Mouse (Mus musculus) layer of hippocampus, adult 18-20 months (tissue): ENCODE results near the gene Tbc1d30. TPM values are rescaled to one million over a fixed set of nuclear protein-coding genes. Genes with fewer than 3 reads are reported as not detected.
A peak's percentile ranks its signal among the peaks of the same experiment; 100 is the strongest.

Experiments
- DNase-seq, 2 experiments: peaks; one replicate each; pipeline ENCODE4 v3.0.0; 2022; ENCODE audit warnings: low spot score in 2 of 2
- total RNA-seq, 2 experiments: library from RNA; stranded (reverse); gene quantifications; 2 replicates each; pipeline ENCODE4 v1.2.3; 2021

The Tbc1d30 gene
- total RNA-seq, 2 experiments from 2014 or later, result 38.8 to 40.3 TPM

DNA sequence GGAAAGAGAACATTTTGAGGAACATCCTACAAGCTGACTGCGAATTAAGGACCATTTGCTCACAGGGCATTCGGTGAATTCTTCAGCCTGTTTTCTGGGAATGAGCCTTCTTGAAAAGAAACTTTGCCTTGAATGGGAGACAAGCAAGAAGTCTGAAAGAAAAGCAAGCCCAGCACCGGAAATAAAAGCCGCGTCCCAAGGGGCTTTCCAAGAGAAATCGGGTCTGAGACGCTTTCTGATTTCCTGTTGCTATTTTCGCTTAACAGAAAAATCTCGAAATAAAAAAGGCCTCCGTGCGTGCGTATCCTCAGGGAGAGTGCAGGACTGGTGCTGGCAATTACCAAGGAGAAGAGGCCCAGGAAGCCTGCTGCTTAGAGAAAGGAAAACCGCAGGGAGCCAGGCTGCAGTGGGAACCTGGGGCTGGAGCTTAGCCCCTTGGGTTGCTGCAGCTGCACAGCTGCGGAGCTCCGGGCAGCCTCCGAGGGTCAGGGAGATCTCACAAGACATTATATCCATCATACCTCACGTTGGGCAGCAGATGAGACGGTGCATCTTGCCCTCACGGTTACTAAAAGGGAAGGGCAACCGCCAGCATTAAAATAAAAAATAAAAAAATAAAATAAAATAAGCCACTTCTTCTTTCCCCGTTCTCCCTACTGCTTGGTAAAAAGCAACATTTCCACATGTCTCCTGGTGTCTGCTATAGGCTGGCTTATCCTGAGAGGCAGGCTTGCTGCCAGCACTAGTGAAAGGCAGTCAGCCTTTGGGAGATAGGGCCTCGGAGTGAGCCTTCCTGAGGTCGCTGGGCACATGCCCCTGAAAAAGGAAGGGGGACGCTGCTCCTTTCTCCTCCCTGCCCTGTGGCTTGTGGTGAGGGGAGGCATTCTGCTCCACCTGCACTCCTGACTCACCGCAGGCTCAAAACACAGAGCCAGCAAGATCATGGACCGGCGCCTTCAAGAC is 35.5 kb downstream of the Tbc1d30 start:
- DNase-seq, result no peak

DNA sequence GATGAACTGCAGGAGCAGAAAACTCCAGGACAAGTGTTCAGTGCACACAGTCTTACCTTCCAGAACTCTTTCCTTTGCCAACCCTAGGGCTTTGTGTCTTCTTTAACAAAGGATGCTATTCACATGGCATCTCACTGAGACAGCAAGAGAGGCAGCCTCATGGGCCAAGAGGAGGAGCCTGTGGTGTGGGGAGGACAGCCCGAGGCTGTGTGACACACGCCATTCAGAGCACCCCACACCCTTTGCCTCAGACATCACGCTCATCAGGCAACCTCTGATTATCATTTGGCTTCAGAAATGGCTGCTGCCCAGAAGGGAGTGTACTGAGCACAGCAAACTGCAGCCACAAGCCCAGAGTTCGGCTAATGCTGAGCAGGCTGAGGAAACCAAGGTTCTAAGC is 36.9 kb downstream of the Tbc1d30 start:
- DNase-seq, result no peak

DNA sequence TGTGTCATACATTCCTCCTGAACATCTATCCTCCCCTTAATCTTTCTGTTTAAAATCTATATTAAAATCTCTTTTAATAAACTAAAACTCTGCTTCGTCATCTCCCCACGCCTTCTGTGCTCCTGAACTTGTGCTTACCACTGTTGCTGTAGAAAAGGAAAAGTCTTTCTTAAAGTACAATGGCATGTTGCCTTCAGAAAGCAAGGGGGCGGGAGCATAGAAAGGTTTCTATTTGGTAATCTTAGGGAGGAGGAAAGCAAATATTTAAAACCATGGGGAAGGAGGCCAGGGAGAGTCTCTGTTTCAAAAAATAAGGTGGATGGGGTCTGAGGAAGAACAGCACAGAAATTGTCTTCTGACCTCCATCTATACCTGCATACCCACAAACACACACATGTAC is 38.0 kb downstream of the Tbc1d30 start:
- no peak for DNase-seq

DNA sequence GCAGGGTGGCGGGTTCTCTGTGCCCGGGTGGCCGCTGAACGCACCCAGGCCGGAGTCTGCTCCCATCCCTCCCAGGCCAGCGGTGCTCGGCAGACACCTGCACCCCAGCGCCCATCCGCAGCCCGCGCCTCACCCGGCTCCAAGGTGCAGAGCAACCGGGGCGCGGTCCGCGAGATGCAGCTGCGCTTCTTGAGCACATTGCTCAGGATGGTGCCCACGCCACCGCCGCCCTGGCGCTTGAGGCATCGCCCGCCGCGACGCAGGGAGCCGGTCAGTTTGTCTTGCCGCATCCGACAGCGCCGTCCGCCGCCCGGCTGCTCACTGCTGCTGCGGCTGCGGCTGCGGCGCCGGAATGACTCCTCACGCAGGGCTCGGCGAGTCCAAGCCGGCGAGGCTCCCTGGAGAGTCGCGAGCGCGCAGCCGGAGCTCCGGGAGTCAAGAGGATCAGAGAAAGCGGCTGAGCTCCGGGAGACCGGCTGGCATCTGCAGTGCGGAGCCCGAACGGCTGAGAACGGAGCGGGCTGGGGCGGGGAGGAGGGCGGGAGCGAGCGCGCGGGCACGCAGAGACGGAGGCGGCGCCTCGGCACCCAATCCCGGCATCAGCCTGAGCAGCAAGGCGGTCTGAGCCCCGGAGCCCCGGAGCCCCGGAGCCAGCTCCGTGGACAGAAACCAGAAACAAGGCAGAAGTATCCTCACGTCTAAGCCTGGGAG is 40.4 kb downstream of the Tbc1d30 start:
- DNase-seq, result peak; percentile 77 to 87

DNA sequence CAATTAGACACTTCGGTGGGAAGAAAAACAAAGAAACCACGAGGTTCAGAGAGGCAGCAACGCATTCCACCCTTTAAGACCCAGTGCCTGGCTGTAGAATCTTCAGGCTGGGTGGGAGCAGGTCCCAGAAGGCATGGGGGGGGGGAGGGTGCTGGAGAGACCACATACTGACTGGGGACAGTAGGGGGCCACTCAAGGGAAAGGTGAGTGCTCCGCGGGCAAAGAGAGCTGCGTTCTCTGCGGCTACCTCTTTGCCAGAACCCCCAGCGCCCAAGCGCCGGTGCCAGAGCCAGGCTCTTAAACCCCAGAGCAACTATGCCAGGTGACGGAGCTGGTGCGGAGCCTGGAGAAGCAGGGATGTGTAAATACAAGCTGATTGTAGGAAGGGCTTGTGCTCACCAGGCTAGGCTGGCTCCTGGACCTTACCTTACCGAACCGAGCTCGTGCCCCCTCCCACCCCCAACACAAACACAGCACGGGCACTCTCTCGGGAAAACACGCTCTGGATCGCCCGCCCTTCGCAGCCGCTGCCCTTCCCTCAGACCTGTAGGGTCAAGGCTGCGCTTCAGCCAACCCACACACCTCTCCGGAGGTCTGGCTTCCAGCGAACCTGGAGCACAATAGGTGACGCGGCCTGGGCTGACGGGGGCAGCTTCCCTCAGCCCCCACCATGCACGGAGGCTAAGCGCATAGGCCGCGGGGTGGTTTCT is 41.1 kb downstream of the Tbc1d30 start:
- DNase-seq, result no peak

DNA sequence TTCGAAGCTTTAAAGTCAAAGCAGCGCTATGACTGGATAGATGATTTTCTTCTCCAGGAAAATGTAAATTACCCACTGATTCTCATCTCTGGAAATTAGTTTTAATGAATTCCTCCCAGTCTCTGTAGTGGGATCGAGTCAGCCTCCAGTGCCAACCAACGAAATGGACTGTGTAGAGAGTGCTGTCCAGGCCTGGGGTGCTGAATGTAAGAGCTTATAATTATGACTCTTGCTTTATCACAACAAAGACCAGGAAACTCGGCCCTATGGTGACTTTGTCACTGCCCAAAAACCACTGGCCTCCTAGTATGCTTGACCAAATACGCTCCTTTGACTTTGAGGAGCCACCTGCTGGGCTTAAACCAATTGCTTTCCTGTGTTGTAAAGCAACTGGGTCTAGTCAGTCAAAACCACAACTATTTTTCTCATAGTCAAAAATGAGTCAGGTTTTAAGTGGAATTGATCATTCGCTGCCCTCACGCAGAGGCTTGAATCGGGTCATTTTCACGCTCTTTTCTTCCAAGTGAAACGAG is 41.9 kb downstream of the Tbc1d30 start:
- DNase-seq, result no peak

DNA sequence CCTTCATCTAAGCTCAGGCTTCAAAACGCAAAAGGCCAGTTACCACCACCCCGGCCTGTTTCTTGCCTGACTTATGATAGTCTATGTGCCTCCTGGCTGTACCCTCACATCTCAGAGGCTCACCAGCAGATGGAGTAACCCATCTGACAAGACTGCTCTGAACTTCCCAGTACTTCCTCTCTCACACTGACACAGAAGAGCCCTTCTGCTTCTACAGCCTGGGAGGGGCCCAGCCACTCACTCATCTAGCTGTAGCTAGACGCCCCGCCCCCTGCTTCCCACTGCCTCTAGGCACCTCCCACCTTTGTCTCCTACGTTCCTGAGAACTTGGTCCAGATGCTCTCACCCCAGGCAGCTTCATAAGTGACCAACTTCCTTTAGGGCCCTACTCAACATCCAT is 45.6 kb downstream of the Tbc1d30 start:
- no peak for DNase-seq

DNA sequence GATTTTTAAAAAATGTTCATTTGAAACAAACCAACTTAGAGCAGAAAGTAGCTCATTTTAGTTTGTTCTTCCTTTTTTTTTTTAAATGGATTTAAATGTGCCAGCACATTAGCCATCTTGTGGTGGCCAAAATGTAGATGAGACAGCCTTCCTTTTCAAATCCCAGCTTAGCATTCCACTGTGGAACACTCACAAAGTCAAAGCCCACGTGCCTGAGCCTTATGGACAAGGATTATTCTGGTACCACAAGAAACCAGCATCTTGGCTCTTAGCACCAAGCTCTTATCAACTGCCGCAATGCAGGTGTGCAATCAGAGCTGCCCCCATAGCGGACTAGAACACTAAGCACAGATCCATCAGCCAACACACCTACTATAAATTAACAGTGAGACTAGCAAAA is 47.5 kb downstream of the Tbc1d30 start:
- no peak for DNase-seq

DNA sequence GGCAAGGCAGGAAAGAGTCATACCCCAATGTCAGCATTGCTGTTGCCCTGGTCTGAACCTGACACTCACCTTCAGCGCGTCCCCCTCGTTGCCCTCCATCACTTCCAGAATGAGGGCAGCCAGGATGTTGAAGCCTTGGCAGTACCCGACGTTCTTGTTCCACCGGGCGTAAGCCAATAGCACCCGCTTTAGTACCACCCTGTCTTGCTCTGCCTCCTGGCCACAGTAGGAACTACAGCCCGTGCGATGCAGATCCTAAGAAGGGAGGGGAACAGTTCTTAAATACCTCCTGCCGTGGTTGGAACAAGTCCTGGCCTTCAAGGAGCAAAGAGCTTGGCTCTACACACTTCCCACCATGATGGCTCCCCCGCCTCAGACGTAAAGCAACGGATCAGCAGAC is 49.2 kb downstream of the Tbc1d30 start:
- no peak for DNase-seq

DNA sequence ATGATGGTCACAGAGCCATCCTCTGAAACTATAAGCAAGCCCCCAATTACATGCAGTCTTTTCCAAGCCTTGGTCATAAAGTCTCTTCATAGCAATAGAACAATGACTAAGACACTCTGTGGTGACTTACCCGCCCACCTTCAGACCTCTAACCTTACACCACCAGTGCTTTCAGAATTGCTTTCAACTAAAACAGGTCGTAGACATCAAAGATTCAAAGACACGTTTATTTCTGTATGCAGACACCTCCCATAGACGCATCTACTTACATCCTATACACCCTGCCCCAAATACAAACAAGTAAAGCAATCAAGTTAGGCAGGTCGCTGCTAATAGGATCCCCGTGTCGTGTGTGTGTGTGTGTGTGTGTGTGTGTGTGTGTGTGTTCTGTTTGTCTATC is 50.4 kb downstream of the Tbc1d30 start:
- DNase-seq, result no peak

DNA sequence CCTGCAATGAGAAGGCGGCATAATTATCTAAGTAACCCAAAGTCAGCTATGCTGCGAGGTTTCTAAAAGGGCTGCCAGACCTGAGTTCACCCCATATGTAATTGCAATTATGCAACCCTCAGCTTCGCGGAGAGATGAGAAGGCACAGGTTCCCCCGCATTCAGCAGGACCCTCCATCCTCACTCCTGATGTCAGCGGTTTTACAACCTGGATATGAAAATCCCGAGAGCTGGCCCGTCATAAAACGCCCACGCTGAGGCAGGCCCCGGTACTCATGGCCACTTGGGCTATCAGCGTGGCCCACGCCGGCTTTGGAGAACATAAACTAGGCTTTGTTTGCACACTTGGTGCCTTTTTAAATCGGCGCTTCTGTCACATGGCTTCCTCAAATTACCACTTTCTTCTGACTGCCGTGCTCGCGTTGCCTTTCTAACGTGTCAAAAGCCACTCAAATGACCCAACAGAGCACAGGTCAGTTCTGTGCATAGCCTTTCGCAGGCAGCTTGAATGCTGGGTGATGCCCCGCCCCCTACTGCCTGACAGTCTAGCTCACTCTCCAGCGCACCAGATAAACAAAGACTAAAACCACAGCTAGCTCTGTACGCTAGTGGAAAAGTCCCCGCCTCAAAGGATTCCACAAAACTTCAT is 53.9 kb downstream of the Tbc1d30 start:
- DNase-seq, result no peak

DNA sequence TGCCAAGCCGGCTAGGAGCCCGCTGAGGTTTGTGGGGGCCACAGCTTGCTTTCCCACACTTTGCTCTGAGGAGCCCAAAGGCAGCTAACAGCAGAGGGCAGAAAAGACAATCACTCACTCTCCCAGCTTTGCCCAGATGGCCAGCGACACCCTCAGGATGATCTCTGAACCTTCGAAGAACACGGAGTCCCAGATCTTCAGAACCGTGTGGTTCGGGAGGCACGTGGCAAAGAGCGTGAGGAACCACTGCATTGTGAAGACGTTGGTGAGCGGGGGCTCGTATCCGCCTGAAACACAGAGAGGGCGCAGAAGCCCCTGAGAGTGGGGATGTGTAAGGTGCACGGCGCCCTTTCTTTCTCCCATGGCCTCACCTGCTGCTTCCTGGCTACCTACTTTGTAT is 56.6 kb downstream of the Tbc1d30 start:
- no peak for DNase-seq

DNA sequence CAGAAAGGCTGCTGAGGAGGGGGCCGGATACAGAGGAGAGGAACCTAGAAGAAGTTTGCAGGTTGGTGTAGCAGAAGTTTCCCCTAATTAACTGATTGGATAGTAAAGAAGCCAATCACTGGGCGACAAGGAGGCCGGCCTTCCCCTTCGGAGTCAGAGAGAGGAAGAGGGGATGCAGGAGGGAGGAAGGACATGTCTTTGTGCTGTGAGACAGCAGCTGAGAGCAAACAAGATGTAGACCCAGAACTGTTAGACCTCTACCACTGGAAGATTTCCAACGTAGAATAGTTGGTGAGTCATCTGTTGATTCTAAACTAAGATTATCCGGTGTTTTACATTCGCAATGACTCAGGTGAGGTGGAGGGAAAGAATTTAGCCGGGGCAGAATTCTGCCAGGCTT is 57.2 kb downstream of the Tbc1d30 start:
- no peak for DNase-seq

DNA sequence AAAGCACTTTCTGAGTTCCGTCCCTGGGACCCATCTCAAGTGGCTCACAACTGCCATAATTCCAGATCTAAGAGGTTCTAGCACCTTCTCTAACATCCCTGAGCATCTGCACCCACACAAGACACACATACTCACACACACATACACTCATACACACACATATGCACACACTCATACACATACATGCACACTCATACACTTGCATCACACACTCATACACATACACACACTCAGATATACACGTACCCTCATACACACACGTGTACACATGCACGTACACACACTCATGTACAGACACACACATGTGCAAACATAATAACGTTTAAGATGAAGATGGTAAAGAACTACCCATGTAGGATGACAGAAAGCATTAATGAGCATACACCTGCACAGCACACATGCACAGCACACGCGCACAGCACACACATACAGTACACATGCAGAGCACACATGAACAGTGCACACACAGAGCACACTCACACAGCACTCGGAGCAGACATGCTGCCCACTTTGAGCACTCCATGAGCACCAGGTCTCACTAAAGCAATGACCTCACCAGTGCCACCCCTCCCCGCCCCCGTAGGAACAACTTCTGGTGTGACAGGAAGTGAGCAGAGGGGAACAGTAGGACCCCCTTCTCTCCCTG is 59.7 kb downstream of the Tbc1d30 start:
- no peak for DNase-seq

DNA sequence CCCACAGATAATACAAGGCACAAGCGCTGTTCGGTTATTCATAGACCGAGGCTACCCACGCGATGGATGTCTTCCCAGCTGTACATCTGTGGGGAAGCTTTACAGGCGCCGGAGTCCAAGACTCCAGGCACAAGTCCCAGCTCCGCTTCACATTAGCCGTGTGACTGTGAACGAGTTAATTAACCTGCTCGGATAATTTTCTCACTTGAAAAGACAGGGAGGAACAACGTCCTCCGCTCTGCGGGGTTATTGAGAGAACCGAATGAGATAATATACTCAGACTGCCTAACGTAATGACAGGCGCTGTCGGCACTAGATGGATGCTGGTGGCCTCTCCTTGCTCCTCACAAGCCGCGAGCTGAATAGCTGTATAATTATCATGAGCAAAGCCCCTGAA is 60.4 kb downstream of the Tbc1d30 start:
- peak; percentile 78 to 85 for DNase-seq

DNA sequence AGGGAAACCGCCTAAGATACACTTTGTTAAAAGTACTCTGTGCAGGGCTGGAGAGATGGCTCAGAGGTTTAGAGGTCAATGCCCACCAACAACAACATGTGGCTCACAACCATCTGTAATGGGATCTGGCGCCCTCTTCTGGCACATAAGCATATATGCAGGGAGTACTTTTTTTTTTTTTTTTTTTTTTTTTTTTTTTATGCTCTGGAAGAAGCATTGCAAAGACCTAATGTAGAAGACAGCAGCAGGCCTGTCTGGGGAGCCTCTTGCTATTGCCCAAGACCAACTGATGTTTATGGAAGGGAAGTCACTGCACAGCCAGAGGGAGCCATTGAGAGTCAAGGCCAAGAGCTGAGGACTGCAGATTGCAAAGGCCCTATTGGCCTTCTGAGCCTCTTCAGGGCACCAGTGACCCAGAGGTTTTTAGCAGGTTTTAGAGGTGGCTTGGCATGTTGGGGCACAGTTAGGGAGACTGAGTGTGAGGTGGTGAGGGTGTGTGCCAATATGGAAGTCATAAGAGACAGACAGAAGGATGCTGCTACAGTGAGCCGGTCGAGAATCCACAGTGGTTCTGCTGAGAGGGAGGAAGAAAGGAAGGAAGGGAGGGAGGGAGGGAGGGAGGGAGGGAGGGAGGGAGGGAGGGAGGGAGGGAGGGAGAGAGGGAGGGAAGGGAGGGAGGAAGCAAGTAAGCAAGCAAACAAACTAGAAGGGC is 61.0 kb downstream of the Tbc1d30 start:
- no peak for DNase-seq

DNA sequence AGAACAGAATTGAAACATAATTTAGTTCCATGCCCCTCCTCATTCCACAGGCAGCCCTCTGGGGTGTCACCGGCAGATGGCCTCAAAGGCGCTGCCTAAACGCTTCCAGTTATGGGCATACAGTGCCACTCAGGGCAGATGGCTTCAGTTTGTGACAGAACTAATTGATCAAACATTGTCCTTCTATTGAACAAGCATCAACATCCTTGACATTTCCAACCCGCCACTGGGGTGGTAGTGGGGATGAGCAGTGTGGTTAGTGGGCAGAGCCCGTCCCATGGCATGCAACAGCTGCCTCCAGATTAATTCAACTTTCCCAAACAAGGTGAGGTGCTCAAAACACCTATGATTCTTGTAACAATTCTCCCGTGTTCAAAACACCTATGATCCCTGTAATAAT is 68.2 kb downstream of the Tbc1d30 start:
- no peak for DNase-seq

DNA sequence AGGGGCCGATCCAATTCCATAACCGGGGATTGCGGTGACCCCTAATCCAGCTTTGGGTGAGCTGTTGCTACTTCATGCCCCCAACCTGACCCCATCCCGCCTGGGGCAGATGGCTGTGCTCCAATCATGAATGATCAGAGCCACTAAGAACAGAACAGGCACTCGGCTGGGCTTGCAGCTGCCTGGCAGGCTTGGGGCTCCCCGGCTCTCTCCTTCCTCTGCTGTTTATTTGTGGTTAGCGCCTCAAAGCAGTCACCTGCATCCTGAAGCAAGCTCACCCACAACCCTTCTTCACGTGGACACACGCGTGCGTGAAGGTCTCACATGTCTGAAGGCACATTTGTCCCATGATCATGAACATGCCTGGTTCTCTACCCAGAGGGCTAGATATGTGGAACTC is 68.6 kb downstream of the Tbc1d30 start:
- DNase-seq, result no peak

DNA sequence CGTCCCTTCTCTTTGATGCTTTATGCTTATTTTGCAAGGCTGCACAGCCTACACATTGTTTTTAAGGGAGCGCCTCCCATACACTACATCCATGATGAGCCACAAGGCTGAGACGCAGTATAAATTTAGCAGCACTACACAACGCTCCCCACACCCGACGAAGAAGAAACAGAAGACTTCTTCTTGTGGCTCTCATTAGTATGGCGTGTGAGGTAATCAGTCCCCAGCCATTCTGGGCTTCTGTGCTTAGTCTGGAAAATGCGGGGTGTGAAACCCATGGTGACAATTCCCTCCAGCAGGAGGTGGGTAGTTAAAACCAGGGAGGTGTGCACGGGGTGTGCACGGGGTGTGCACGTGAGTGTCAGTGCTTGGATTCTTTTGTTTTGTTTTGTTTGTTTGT is 70.1 kb downstream of the Tbc1d30 start:
- no peak for DNase-seq

DNA sequence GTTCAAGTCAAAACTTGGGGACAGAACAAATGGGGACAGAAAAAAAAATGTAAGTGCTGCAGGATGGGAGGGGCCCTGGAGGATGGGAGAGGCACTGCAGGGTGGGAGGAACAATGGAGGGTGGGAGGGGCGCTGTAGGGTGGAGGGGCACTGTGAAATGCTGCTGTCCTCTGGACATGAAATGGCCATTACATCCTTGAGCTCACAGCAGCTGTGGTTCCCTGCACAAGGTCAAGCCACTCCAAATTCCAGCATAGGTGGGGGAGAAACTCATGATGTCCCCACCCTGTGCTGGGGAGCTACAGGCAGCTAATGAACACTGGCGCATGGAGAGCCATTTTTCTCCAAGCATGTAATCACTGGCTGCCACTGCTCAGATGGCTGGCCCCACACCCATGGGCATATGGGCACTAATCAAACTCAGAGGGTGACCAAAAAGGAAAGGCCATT is 74.0 kb downstream of the Tbc1d30 start:
- no peak for DNase-seq
